Mouse (Mus musculus) thymus, adult 2 months (tissue): ENCODE results near the gene Utrn.

Experiments used
- CTCF ChIP-seq: fragments of 200-500 bp; IDR thresholded peaks from 2 replicates; pipeline ENCODE4 v1.5.1; 2012; ENCODE audit warnings: mild to moderate bottlenecking, control low read depth, low read length, moderate library complexity, borderline replicate concordance; ENCODE audit not compliant: control insufficient read depth, poor library complexity, insufficient read depth; ENCODE audit errors: extremely low read depth
- POLR2A ChIP-seq: fragments of 200-500 bp; IDR thresholded peaks from 2 replicates; pipeline ENCODE4 v1.6.1; 2012; ENCODE audit warnings: mild to moderate bottlenecking, low read length, control low read depth, moderate library complexity; ENCODE audit not compliant: control insufficient read depth, poor library complexity, insufficient read depth; ENCODE audit errors: extremely low read depth

DNA sequence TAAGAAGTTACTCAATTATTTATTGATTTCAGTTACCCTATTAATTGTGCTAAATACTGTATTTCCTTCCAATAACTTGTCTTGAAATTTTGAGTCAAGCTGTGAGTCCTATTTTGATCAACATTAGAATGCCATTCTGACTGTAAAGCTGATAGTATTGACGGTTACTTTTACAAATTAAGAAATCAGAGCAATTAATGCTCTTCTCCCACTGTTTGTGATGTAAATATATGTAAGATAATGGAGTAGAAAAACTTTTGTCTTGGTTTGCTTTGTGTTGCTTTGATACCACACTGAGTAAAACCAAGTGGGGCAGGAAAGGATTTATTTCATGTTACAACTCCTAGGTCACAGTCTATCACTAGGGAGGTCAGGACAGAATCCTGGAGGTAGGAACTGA, 327.4 kb downstream of the Utrn start:
- no peak for TF ChIP-seq CTCF
- no peak for TF ChIP-seq POLR2A
